Mouse (Mus musculus): ENCODE results near the gene Creb3l4.

DNA sequence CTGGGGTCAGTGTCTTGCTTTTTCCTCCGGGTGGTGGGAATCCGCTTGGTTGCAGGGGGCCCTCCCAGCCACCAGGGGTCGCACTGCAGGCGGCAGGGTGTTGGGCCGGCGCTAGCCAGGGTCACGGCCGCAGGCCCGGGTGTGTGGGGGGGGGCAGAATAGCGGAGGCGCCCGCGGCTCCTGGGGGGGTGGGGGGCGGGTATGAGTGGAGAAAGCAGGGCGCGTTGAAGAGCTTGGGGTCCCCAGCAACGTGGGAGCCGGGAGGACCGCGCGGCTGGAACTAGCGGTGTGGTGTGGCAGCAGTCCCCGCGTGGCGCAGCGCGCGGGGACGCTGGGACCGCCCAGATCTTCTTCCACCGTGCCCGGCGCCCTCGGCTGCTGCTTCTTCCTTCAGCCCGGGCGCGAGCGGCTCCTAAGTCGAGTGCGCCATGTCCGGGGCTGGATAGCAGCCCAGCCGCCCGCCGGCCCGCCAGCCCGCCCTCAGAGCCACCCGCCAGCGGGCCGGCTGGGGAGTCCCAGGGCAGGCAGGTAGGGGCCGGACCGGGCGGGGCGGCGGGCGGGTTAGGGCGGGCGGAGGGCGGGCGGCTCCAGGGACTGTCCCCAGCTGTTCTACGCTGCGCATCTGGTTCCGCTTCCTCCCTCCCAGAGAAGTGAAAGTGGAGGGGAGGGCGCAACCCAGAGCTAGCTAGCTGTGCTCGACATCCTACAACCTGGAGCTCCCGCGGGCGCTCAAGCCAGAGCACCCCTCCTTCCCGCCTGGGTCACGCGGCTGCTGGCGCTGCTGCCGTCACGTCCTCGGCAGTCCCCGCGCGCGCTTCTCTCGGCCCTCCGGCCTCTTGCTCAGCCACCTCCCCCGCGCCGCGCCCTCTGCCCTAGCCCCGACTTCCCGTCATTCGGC, 22.0 kb upstream of the Creb3l4 start, which contains the start of gene Dennd4b:
- TF ChIP-seq CTCF (IDR thresholded peaks at IDR 0.05; ENCODE audit: low read depth, low read length) (peak; percentile 89), POLR2A (IDR thresholded peaks at IDR 0.05; ENCODE audit: insufficient read depth, low read length) (no peak)
